Mouse (Mus musculus): Measurements from ENCODE around the gene Ccdc159. TPM values are rescaled to one million over a fixed set of nuclear protein-coding genes. Genes with fewer than 3 reads are reported as not detected.

Gene Ccdc159
- 4.3 and 5.5 TPM in 2 replicates for polyA plus RNA-seq (2015; fragmentation: Nextera tagmentation; extraction: Ambion mirVana)

- H3K9me3 ChIP-seq (replicated peaks) = no peaks in the 10 kb centered on the region
- H3K9ac ChIP-seq = peak within 1 kb of the TSS; percentile 45
- peak; percentile 94 for ATAC-seq (ENCODE audit: insufficient number of reproducible peaks, low FRiP score, low TSS enrichment, low read depth)
- H3K4me1 ChIP-seq = peaks cover 21% of the 10 kb centered on the region
- peak within 1 kb of the TSS; percentile 49 for H3K27ac ChIP-seq (replicated peaks)
- no peaks in the 10 kb centered on the region for H3K27me3 ChIP-seq
- WGBS = under 1% methylated on average over 28 of the region's 28 CpGs
- H3K36me3 ChIP-seq = peaks cover 4% of the 10 kb centered on the region; the same call in 1 of the 2 replicates
- H3K4me2 ChIP-seq (replicated peaks) = peak within 1 kb of the TSS; percentile 63
- peak within 1 kb of the TSS; percentile 54 for H3K4me3 ChIP-seq (replicated peaks)
These were observed at the start of gene Ccdc159, which contains the start of gene Tmem205 for GRCm38 (mm10) chr9:21927208-21927753. TSS of gene Ccdc159 (plus strand) at chr9:21927471. TSS of gene Tmem205 (minus strand) at chr9:21927556.

GRCm38 (mm10) chr9:21889229-21889628 lies 38.0 kb upstream of the Ccdc159 start:
- H3K36me3 ChIP-seq = no peaks in the 10 kb centered on the region
- H3K9ac ChIP-seq = no peak overlapping the region
- no peak overlapping the region for H3K27ac ChIP-seq (replicated peaks)
- H3K4me2 ChIP-seq (replicated peaks) = no peak overlapping the region
- no peak for ATAC-seq (ENCODE audit: insufficient number of reproducible peaks, low FRiP score, low TSS enrichment, low read depth)
- no peaks in the 10 kb centered on the region for H3K4me1 ChIP-seq
- no peaks in the 10 kb centered on the region for H3K9me3 ChIP-seq (replicated peaks)
- H3K27me3 ChIP-seq = no peaks in the 10 kb centered on the region
- WGBS = 55% methylated on average over 3 of the region's 3 CpGs
- no peak overlapping the region for H3K4me3 ChIP-seq (replicated peaks)

- no peaks in the 10 kb centered on the region for H3K4me1 ChIP-seq
- peak; percentile 70; the same call in 1 of the 2 replicates for ATAC-seq (ENCODE audit: insufficient number of reproducible peaks, low FRiP score, low TSS enrichment, low read depth)
- no peaks in the 10 kb centered on the region for H3K36me3 ChIP-seq
- no peak overlapping the region for H3K27ac ChIP-seq (replicated peaks)
- peaks cover 17% of the 10 kb centered on the region for H3K27me3 ChIP-seq
- H3K9ac ChIP-seq = 0 out of 2 replicates have a peak overlapping the region, but pooled peaks have one; percentile 15
- no peaks in the 10 kb centered on the region for H3K9me3 ChIP-seq (replicated peaks)
- peak overlapping the region; percentile 46 for H3K4me3 ChIP-seq (replicated peaks)
- peak overlapping the region; percentile 55 for H3K4me2 ChIP-seq (replicated peaks)
- 11% methylated on average over 10 of the region's 10 CpGs for WGBS
These were observed 25.9 kb upstream of the Ccdc159 start for GRCm38 (mm10) chr9:21901223-21901820.

- no peaks in the 10 kb centered on the region for H3K36me3 ChIP-seq
- no peak for ATAC-seq (ENCODE audit: insufficient number of reproducible peaks, low FRiP score, low TSS enrichment, low read depth)
- peaks cover 11% of the 10 kb centered on the region for H3K27me3 ChIP-seq
- no peak overlapping the region for H3K9ac ChIP-seq
- H3K9me3 ChIP-seq (replicated peaks) = no peaks in the 10 kb centered on the region
- H3K4me1 ChIP-seq = no peaks in the 10 kb centered on the region
- H3K4me2 ChIP-seq (replicated peaks) = no peak overlapping the region
- H3K27ac ChIP-seq (replicated peaks) = no peak overlapping the region
- 84% methylated on average over 4 of the region's 4 CpGs for WGBS
- no peak overlapping the region for H3K4me3 ChIP-seq (replicated peaks)
These were observed 23.2 kb upstream of the Ccdc159 start for GRCm38 (mm10) chr9:21904031-21904430.

- ATAC-seq (ENCODE audit: insufficient number of reproducible peaks, low FRiP score, low TSS enrichment, low read depth) = no peak
- Histone ChIP-seq H3K4me2 (replicated peaks) (no peak overlapping the region), H3K27ac (replicated peaks) (no peak overlapping the region), H3K9me3 (replicated peaks) (no peaks in the 10 kb centered on the region), H3K9ac (no peak overlapping the region), H3K4me3 (replicated peaks) (no peak overlapping the region), H3K4me1 (no peaks in the 10 kb centered on the region), H3K27me3 (peaks cover 5% of the 10 kb centered on the region; the same call in 1 of the 2 replicates), H3K36me3 (no peaks in the 10 kb centered on the region)
- WGBS = 78% methylated on average over 11 of the region's 11 CpGs
These were observed 19.1 kb upstream of the Ccdc159 start for GRCm38 (mm10) chr9:21908216-21908615.

GRCm38 (mm10) chr9:21909474-21910223 lies 17.6 kb upstream of the Ccdc159 start:
- Histone ChIP-seq H3K27ac (replicated peaks) (no peak overlapping the region), H3K4me2 (replicated peaks) (no peak overlapping the region), H3K4me1 (no peaks in the 10 kb centered on the region), H3K27me3 (no peaks in the 10 kb centered on the region; the same call in 1 of the 2 replicates), H3K4me3 (replicated peaks) (no peak overlapping the region), H3K9me3 (replicated peaks) (no peaks in the 10 kb centered on the region), H3K9ac (no peak overlapping the region), H3K36me3 (no peaks in the 10 kb centered on the region)
- ATAC-seq (ENCODE audit: insufficient number of reproducible peaks, low FRiP score, low TSS enrichment, low read depth) = no peak
- 75% methylated on average over 10 of the region's 10 CpGs for WGBS

GRCm38 (mm10) chr9:21916851-21917492 lies 10.3 kb upstream of the Ccdc159 start:
- Histone ChIP-seq H3K4me1 (peaks cover 20% of the 10 kb centered on the region), H3K27me3 (no peaks in the 10 kb centered on the region; the same call in 1 of the 2 replicates), H3K9me3 (replicated peaks) (no peaks in the 10 kb centered on the region), H3K4me3 (replicated peaks) (peak overlapping the region; percentile 67), H3K9ac (no peak overlapping the region; the same call in 1 of the 2 replicates), H3K36me3 (no peaks in the 10 kb centered on the region; the same call in 1 of the 2 replicates), H3K4me2 (replicated peaks) (peak overlapping the region; percentile 96), H3K27ac (replicated peaks) (peak overlapping the region; percentile 80; the same call in 1 of the 2 replicates)
- no peak for ATAC-seq (ENCODE audit: insufficient number of reproducible peaks, low FRiP score, low TSS enrichment, low read depth)
- WGBS = 58% methylated on average over 3 of the region's 3 CpGs

GRCm38 (mm10) chr9:21917493-21918034 lies 9.7 kb upstream of the Ccdc159 start:
- Histone ChIP-seq H3K27me3 (no peaks in the 10 kb centered on the region; the same call in 1 of the 2 replicates), H3K4me1 (peaks cover 20% of the 10 kb centered on the region), H3K36me3 (no peaks in the 10 kb centered on the region; the same call in 1 of the 2 replicates), H3K4me2 (replicated peaks) (peak overlapping the region; percentile 96), H3K4me3 (replicated peaks) (peak overlapping the region; percentile 67), H3K9ac (peak overlapping the region; percentile 51), H3K9me3 (replicated peaks) (no peaks in the 10 kb centered on the region), H3K27ac (replicated peaks) (peak overlapping the region; percentile 80)
- peak; percentile 74 for ATAC-seq (ENCODE audit: insufficient number of reproducible peaks, low FRiP score, low TSS enrichment, low read depth)
- WGBS = 1% methylated on average over 35 of the region's 35 CpGs

- Histone ChIP-seq H3K9ac (peak within 1 kb of the TSS; percentile 51), H3K36me3 (no peaks in the 10 kb centered on the region; the same call in 1 of the 2 replicates), H3K4me2 (replicated peaks) (peak within 1 kb of the TSS; percentile 96), H3K9me3 (replicated peaks) (no peaks in the 10 kb centered on the region), H3K27ac (replicated peaks) (peak within 1 kb of the TSS; percentile 80), H3K4me1 (peaks cover 20% of the 10 kb centered on the region), H3K4me3 (replicated peaks) (peak within 1 kb of the TSS; percentile 67), H3K27me3 (no peaks in the 10 kb centered on the region; the same call in 1 of the 2 replicates)
- ATAC-seq (ENCODE audit: insufficient number of reproducible peaks, low FRiP score, low TSS enrichment, low read depth) = peak; percentile 92
- WGBS = under 1% methylated on average over 36 of the region's 36 CpGs
These were observed 9.2 kb upstream of the Ccdc159 start, which contains the start of gene Rab3d for GRCm38 (mm10) chr9:21918035-21918592. TSS of gene Rab3d (minus strand) at chr9:21918192.

- Histone ChIP-seq H3K9ac (no peak overlapping the region), H3K4me1 (peaks cover 23% of the 10 kb centered on the region), H3K27ac (replicated peaks) (peak overlapping the region; percentile 45; the same call in 1 of the 2 replicates), H3K4me3 (replicated peaks) (peak overlapping the region; percentile 67), H3K9me3 (replicated peaks) (no peaks in the 10 kb centered on the region), H3K27me3 (no peaks in the 10 kb centered on the region; the same call in 1 of the 2 replicates), H3K4me2 (replicated peaks) (peak overlapping the region; percentile 96), H3K36me3 (no peaks in the 10 kb centered on the region; the same call in 1 of the 2 replicates)
- no peak for ATAC-seq (ENCODE audit: insufficient number of reproducible peaks, low FRiP score, low TSS enrichment, low read depth)
- 16% methylated on average over 5 of the region's 5 CpGs for WGBS
These were observed 8.4 kb upstream of the Ccdc159 start for GRCm38 (mm10) chr9:21918692-21919384.
